Mouse (Mus musculus) ES-Bruce4 (cell line): ENCODE data around the gene Clrn2. TPM values are rescaled to one million over a fixed set of nuclear protein-coding genes. Genes with fewer than 3 reads are reported as not detected.

Experiments
- H3K27ac ChIP-seq: 2 replicates; pipeline ENCODE4 v1.5.1; 2012; ENCODE audit warnings: low read length, inconsistent platforms; ENCODE audit not compliant: insufficient read depth
- H3K27me3 ChIP-seq: 2 replicates; pipeline ENCODE4 v1.6.1; 2012; ENCODE audit warnings: mild to moderate bottlenecking, low read length, inconsistent platforms; ENCODE audit not compliant: control insufficient read depth, poor library complexity, insufficient read depth, severe bottlenecking
- H3K36me3 ChIP-seq: 2 replicates; pipeline ENCODE4 v1.6.1; 2012; ENCODE audit warnings: inconsistent platforms, mild to moderate bottlenecking, low read length, moderate library complexity; ENCODE audit not compliant: control insufficient read depth, poor library complexity, insufficient read depth, severe bottlenecking
- H3K4me1 ChIP-seq: one replicate; pipeline ENCODE4 v1.8.1; 2011; ENCODE audit warnings: low read length; ENCODE audit not compliant: control insufficient read depth, insufficient read depth
- H3K4me3 ChIP-seq: 2 replicates; pipeline ENCODE4 v1.5.1; 2011; ENCODE audit warnings: low read depth, mild to moderate bottlenecking, low read length
- H3K9ac ChIP-seq: 2 replicates; pipeline ENCODE4 v1.6.1; 2012; ENCODE audit warnings: low read depth, mild to moderate bottlenecking, inconsistent platforms; ENCODE audit not compliant: poor library complexity, severe bottlenecking
- H3K9me3 ChIP-seq: replicated peaks from 2 replicates; pipeline ENCODE4 v1.6.1; 2012; ENCODE audit warnings: mild to moderate bottlenecking, low read length, inconsistent platforms; ENCODE audit not compliant: control insufficient read depth, poor library complexity, insufficient read depth, severe bottlenecking
- CTCF ChIP-seq: IDR thresholded peaks from one replicate; pipeline ENCODE4 v1.8.1; 2011; ENCODE audit warnings: low read depth, low read length
- EP300 ChIP-seq: IDR thresholded peaks from 2 replicates; pipeline ENCODE4 v1.6.1; 2011; ENCODE audit warnings: low read depth, low read length; ENCODE audit not compliant: insufficient read depth
- POLR2A ChIP-seq: IDR thresholded peaks from one replicate; pipeline ENCODE4 v1.8.1; 2011; ENCODE audit warnings: low read length; ENCODE audit not compliant: insufficient read depth
- polyA plus RNA-seq: library from polyadenylated mRNA; stranded (reverse); fragments of >200 nt; gene quantifications from 2 replicates; pipeline ENCODE4 v1.2.4, GENCODE M21; 2011; ENCODE audit warnings: low read depth; ENCODE audit not compliant: missing spikeins, insufficient read depth, insufficient read length

The Clrn2 gene
- not detected in 2 replicates for polyA plus RNA-seq

- no peak within 1 kb of the TSS for H3K4me3 ChIP-seq
- H3K27me3 ChIP-seq, result no peaks in the 10 kb centered on the region
- H3K9ac ChIP-seq, result no peak within 1 kb of the TSS
- no peaks in the 10 kb centered on the region for H3K36me3 ChIP-seq
- no peaks in the 10 kb centered on the region for H3K9me3 ChIP-seq
- no peak within 1 kb of the TSS for H3K27ac ChIP-seq
- H3K4me1 ChIP-seq, result peaks cover 2% of the 10 kb centered on the region
- TF ChIP-seq EP300 (no peak), POLR2A (no peak), CTCF (no peak)
These were observed at the start of gene Clrn2 for GRCm38 (mm10) chr5:45453451-45453850. TSS of gene Clrn2 (plus strand) at chr5:45453751.

- no peaks in the 10 kb centered on the region for H3K27me3 ChIP-seq
- no peak overlapping the region for H3K4me3 ChIP-seq
- no peaks in the 10 kb centered on the region for H3K9me3 ChIP-seq
- TF ChIP-seq EP300 (no peak), CTCF (no peak), POLR2A (no peak)
- H3K36me3 ChIP-seq, result no peaks in the 10 kb centered on the region
- H3K9ac ChIP-seq, result no peak overlapping the region
- H3K27ac ChIP-seq, result no peak overlapping the region
- no peaks in the 10 kb centered on the region for H3K4me1 ChIP-seq
These were observed 47.4 kb upstream of the Clrn2 start for GRCm38 (mm10) chr5:45406129-45406528.

GRCm38 (mm10) chr5:45416478-45416877, 37.1 kb upstream of the Clrn2 start:
- Histone ChIP-seq H3K9ac (no peak overlapping the region), H3K27ac (no peak overlapping the region), H3K4me1 (no peaks in the 10 kb centered on the region), H3K4me3 (no peak overlapping the region), H3K36me3 (no peaks in the 10 kb centered on the region), H3K9me3 (no peaks in the 10 kb centered on the region), H3K27me3 (no peaks in the 10 kb centered on the region)
- TF ChIP-seq POLR2A (no peak), CTCF (no peak), EP300 (no peak)

GRCm38 (mm10) chr5:45417859-45418443, 35.6 kb upstream of the Clrn2 start:
- H3K9ac ChIP-seq, result no peak overlapping the region
- no peak for TF ChIP-seq EP300
- no peak for TF ChIP-seq POLR2A
- no peak for TF ChIP-seq CTCF
- H3K36me3 ChIP-seq, result no peaks in the 10 kb centered on the region
- no peaks in the 10 kb centered on the region for H3K4me1 ChIP-seq
- H3K9me3 ChIP-seq, result no peaks in the 10 kb centered on the region
- no peaks in the 10 kb centered on the region for H3K27me3 ChIP-seq
- H3K27ac ChIP-seq, result no peak overlapping the region
- no peak overlapping the region for H3K4me3 ChIP-seq

GRCm38 (mm10) chr5:45419841-45420638, 33.5 kb upstream of the Clrn2 start:
- H3K27ac ChIP-seq, result no peak overlapping the region
- no peak overlapping the region for H3K4me3 ChIP-seq
- H3K9me3 ChIP-seq, result no peaks in the 10 kb centered on the region
- no peaks in the 10 kb centered on the region for H3K27me3 ChIP-seq
- H3K9ac ChIP-seq, result no peak overlapping the region
- TF ChIP-seq EP300, result no peak
- TF ChIP-seq CTCF, result peak; percentile 82
- no peaks in the 10 kb centered on the region for H3K36me3 ChIP-seq
- H3K4me1 ChIP-seq, result no peaks in the 10 kb centered on the region
